Mouse (Mus musculus): Measurements from ENCODE around the gene Aes. TPM values are rescaled to one million over a fixed set of nuclear protein-coding genes. Genes with fewer than 3 reads are reported as not detected.

The Aes gene
- polyA plus RNA-seq, 1 experiment from 2014 or later, result 429 TPM

- no peak overlapping the region for H3K4me3 ChIP-seq (ENCODE audit: low read depth, low read length)
- H3K36me3 ChIP-seq (ENCODE audit: control insufficient read depth, insufficient read depth, low read length), result peaks cover 16% of the 10 kb centered on the region
- H3K9ac ChIP-seq (ENCODE audit: low read length), result peak overlapping the region; percentile 4; the same call in 1 of the 2 replicates
- no peak for ATAC-seq (ENCODE audit: low FRiP score, low TSS enrichment)
- no peak overlapping the region for H3K4me2 ChIP-seq (replicated peaks; ENCODE audit: low read depth)
- peaks cover 8% of the 10 kb centered on the region; the same call in 1 of the 2 replicates for H3K4me1 ChIP-seq (replicated peaks; ENCODE audit: control insufficient read depth, insufficient read depth)
- TF ChIP-seq EP300 (optimal IDR thresholded peaks at IDR 0.05), result no peak
- TF ChIP-seq CTCF (IDR thresholded peaks at IDR 0.05; ENCODE audit: low read depth), result no peak
- no peak overlapping the region for H3K27ac ChIP-seq (replicated peaks)
- WGBS, result 73% methylated on average over 6 of the region's 6 CpGs
- DNase-seq (ENCODE audit: low spot score), result no peak
- H3K9me3 ChIP-seq (ENCODE audit: control insufficient read depth, low read length), result no peaks in the 10 kb centered on the region
- no peaks in the 10 kb centered on the region for H3K27me3 ChIP-seq (ENCODE audit: control insufficient read depth, insufficient read depth, low read length)
These were observed 3.1 kb downstream of the Aes start for GRCm38 (mm10) chr10:81562411-81562810.

- WGBS, result 50% methylated on average over 6 of the region's 6 CpGs
- DNase-seq (ENCODE audit: low spot score) (no peak), ATAC-seq (ENCODE audit: low FRiP score, low TSS enrichment) (no peak)
- H3K4me2 ChIP-seq (replicated peaks; ENCODE audit: low read depth), result no peak overlapping the region
- H3K27ac ChIP-seq (replicated peaks), result no peak overlapping the region
- H3K9ac ChIP-seq (ENCODE audit: low read length), result no peak overlapping the region
- no peak overlapping the region for H3K4me3 ChIP-seq (ENCODE audit: low read depth, low read length)
- no peaks in the 10 kb centered on the region for H3K27me3 ChIP-seq (ENCODE audit: control insufficient read depth, insufficient read depth, low read length)
- TF ChIP-seq CTCF (IDR thresholded peaks at IDR 0.05; ENCODE audit: low read depth), result no peak
- TF ChIP-seq EP300 (optimal IDR thresholded peaks at IDR 0.05), result no peak
- no peaks in the 10 kb centered on the region for H3K9me3 ChIP-seq (ENCODE audit: control insufficient read depth, low read length)
- H3K4me1 ChIP-seq (replicated peaks; ENCODE audit: control insufficient read depth, insufficient read depth), result peaks cover 10% of the 10 kb centered on the region
- H3K36me3 ChIP-seq (ENCODE audit: control insufficient read depth, insufficient read depth, low read length), result peaks cover 16% of the 10 kb centered on the region
These were observed 4.2 kb downstream of the Aes start for GRCm38 (mm10) chr10:81563481-81563880.

GRCm38 (mm10) chr10:81564216-81564615, 4.9 kb downstream of the Aes start:
- Histone ChIP-seq H3K9ac (ENCODE audit: low read length) (peak overlapping the region; percentile 47), H3K4me1 (replicated peaks; ENCODE audit: control insufficient read depth, insufficient read depth) (peaks cover 9% of the 10 kb centered on the region), H3K9me3 (ENCODE audit: control insufficient read depth, low read length) (no peaks in the 10 kb centered on the region), H3K4me2 (replicated peaks; ENCODE audit: low read depth) (peak overlapping the region; percentile 46), H3K4me3 (ENCODE audit: low read depth, low read length) (0 out of 2 replicates have a peak overlapping the region, but pooled peaks have one; percentile 8), H3K36me3 (ENCODE audit: control insufficient read depth, insufficient read depth, low read length) (peaks cover 16% of the 10 kb centered on the region), H3K27me3 (ENCODE audit: control insufficient read depth, insufficient read depth, low read length) (no peaks in the 10 kb centered on the region), H3K27ac (replicated peaks) (0 out of 2 replicates have a peak overlapping the region, but pooled peaks have one; percentile 13)
- WGBS, result 12% methylated on average over 10 of the region's 10 CpGs
- ATAC-seq (ENCODE audit: low FRiP score, low TSS enrichment), result peak; percentile 19; the same call in 1 of the 2 replicates
- no peak for DNase-seq (ENCODE audit: low spot score)
- TF ChIP-seq EP300 (optimal IDR thresholded peaks at IDR 0.05), result no peak
- no peak for TF ChIP-seq CTCF (IDR thresholded peaks at IDR 0.05; ENCODE audit: low read depth)

GRCm38 (mm10) chr10:81564734-81565133, 5.4 kb downstream of the Aes start:
- H3K36me3 ChIP-seq (ENCODE audit: control insufficient read depth, insufficient read depth, low read length), result peaks cover 16% of the 10 kb centered on the region
- H3K4me1 ChIP-seq (replicated peaks; ENCODE audit: control insufficient read depth, insufficient read depth), result peaks cover 11% of the 10 kb centered on the region
- 40% methylated on average over 10 of the region's 10 CpGs for WGBS
- ATAC-seq (ENCODE audit: low FRiP score, low TSS enrichment), result no peak
- no peak overlapping the region for H3K9ac ChIP-seq (ENCODE audit: low read length)
- no peak overlapping the region for H3K27ac ChIP-seq (replicated peaks)
- TF ChIP-seq EP300 (optimal IDR thresholded peaks at IDR 0.05), result no peak
- TF ChIP-seq CTCF (IDR thresholded peaks at IDR 0.05; ENCODE audit: low read depth), result peak; percentile 81
- no peak overlapping the region for H3K4me3 ChIP-seq (ENCODE audit: low read depth, low read length)
- peak; percentile 79 for DNase-seq (ENCODE audit: low spot score)
- H3K4me2 ChIP-seq (replicated peaks; ENCODE audit: low read depth), result no peak overlapping the region
- no peaks in the 10 kb centered on the region for H3K9me3 ChIP-seq (ENCODE audit: control insufficient read depth, low read length)
- no peaks in the 10 kb centered on the region for H3K27me3 ChIP-seq (ENCODE audit: control insufficient read depth, insufficient read depth, low read length)

GRCm38 (mm10) chr10:81565257-81566228, 6.3 kb downstream of the Aes start:
- Histone ChIP-seq H3K4me2 (replicated peaks; ENCODE audit: low read depth) (no peak overlapping the region), H3K9me3 (ENCODE audit: control insufficient read depth, low read length) (no peaks in the 10 kb centered on the region), H3K9ac (ENCODE audit: low read length) (no peak overlapping the region), H3K4me1 (replicated peaks; ENCODE audit: control insufficient read depth, insufficient read depth) (peaks cover 12% of the 10 kb centered on the region), H3K27me3 (ENCODE audit: control insufficient read depth, insufficient read depth, low read length) (no peaks in the 10 kb centered on the region), H3K36me3 (ENCODE audit: control insufficient read depth, insufficient read depth, low read length) (peaks cover 16% of the 10 kb centered on the region), H3K4me3 (ENCODE audit: low read depth, low read length) (no peak overlapping the region), H3K27ac (replicated peaks) (no peak overlapping the region)
- TF ChIP-seq CTCF (IDR thresholded peaks at IDR 0.05; ENCODE audit: low read depth), result no peak
- TF ChIP-seq EP300 (optimal IDR thresholded peaks at IDR 0.05), result no peak
- DNase-seq (ENCODE audit: low spot score) (no peak), ATAC-seq (ENCODE audit: low FRiP score, low TSS enrichment) (no peak)
- 58% methylated on average over 19 of the region's 20 CpGs for WGBS
